Mouse (Mus musculus) B cell, adult 67 days (primary cell): ENCODE results near the gene Tomm40. TPM values are rescaled to one million over a fixed set of nuclear protein-coding genes. Genes with fewer than 3 reads are reported as not detected.

ENCODE experiments used
- total RNA-seq, 2 experiments: library from RNA; stranded (reverse); gene quantifications; 4 replicates each; pipeline ENCODE4 v1.2.4; 2023

The Tomm40 gene
- total RNA-seq = 10 to 100 TPM; 55.4 to 63.8 TPM

GRCm38 (mm10) chr7:19715239-19716054 is at the start of gene Tomm40:
Gene Tomm40 (minus strand): TSS chr7:19715438.

GRCm38 (mm10) chr7:19750217-19751069 is 35.2 kb upstream of the Tomm40 start, which contains the start of gene Nectin2:
Gene Nectin2 (minus strand): TSS chr7:19750483.

GRCm38 (mm10) chr7:19698907-19699826 is 16.1 kb downstream of the Tomm40 start, which contains the start of gene Apoe:
Gene Apoe (minus strand): TSS chr7:19699188.

GRCm38 (mm10) chr7:19691873-19692865 is 23.1 kb downstream of the Tomm40 start, which contains the start of gene Apoc1:
Gene Apoc1 (minus strand): TSS chr7:19692660.

GRCm38 (mm10) chr7:19681202-19681694 is 34.0 kb downstream of the Tomm40 start, which contains the start of the genes Gm44805 and Apoc4:
Gene Gm44805 (minus strand): TSS chr7:19681423.
Gene Apoc4 (minus strand): TSS chr7:19681479.

GRCm38 (mm10) chr7:19677872-19678271 is 37.4 kb downstream of the Tomm40 start, which contains the start of gene Apoc2:
Gene Apoc2 (minus strand): TSS chr7:19677941.

GRCm38 (mm10) chr7:19664955-19665841 is 50.0 kb downstream of the Tomm40 start, which contains the start of gene Clptm1:
Gene Clptm1 (minus strand): TSS chr7:19665033.

Other genes with a start within 250 kb of the Tomm40 start
- 1 to 10 TPM; 5.8 to 6.5 TPM for gene Bloc1s3, start 207.1 kb downstream of the Tomm40 start, total RNA-seq
- gene Trappc6a, start 207.0 kb downstream of the Tomm40 start, total RNA-seq = 10 to 100 TPM; 30.2 to 34.6 TPM
- under 1 TPM; 0.55 to 0.62 TPM for gene Nkpd1, start 197.6 kb downstream of the Tomm40 start, total RNA-seq
- 10 to 100 TPM; 58.2 to 64.2 TPM for gene Ppp1r37, start 152.4 kb downstream of the Tomm40 start, total RNA-seq
- gene Zfp296, start 138.2 kb downstream of the Tomm40 start, total RNA-seq = 10 to 100 TPM; 14.4 to 17.4 TPM
- gene Gemin7, start 137.8 kb downstream of the Tomm40 start, total RNA-seq = 10 to 100 TPM; 88.5 to 93.3 TPM
- 100 to 1,000 TPM; 111 to 118 TPM for gene Clasrp, start 111.0 kb downstream of the Tomm40 start, total RNA-seq
- 100 to 1,000 TPM in 1 of 2 experiments, 10 to 100 TPM in 1; 94.7 to 102 TPM for gene Relb, start 86.0 kb downstream of the Tomm40 start, total RNA-seq
- gene Clptm1, start 50.4 kb downstream of the Tomm40 start, total RNA-seq = 10 to 100 TPM; 80.3 to 90.7 TPM
- not detected for gene Apoc2, start 37.5 kb downstream of the Tomm40 start, total RNA-seq
- gene Gm44805, start 34.0 kb downstream of the Tomm40 start, total RNA-seq = not detected
- gene Apoc4, start 34.0 kb downstream of the Tomm40 start, total RNA-seq = not detected
- gene Apoc1, start 22.8 kb downstream of the Tomm40 start, total RNA-seq = not detected
- 10 to 100 TPM; 81.0 to 81.5 TPM for gene Apoe, start 16.2 kb downstream of the Tomm40 start, total RNA-seq
- not detected for gene Nectin2, start 35.0 kb upstream of the Tomm40 start, total RNA-seq
- not detected for gene Bcam, start 55.6 kb upstream of the Tomm40 start, total RNA-seq
- 1 to 10 TPM in 1 of 2 experiments, not detected in 1; 1.8 TPM for gene Cblc, start 81.4 kb upstream of the Tomm40 start, total RNA-seq
- 10 to 100 TPM; 64.0 to 80.4 TPM for gene Bcl3, start 107.3 kb upstream of the Tomm40 start, total RNA-seq
- gene Gm19345, start 136.6 kb upstream of the Tomm40 start, total RNA-seq = not detected
- gene Ceacam16, start 145.9 kb upstream of the Tomm40 start, total RNA-seq = 10 to 100 TPM; 14.4 to 16.7 TPM
- not detected for gene Ceacam19, start 172.5 kb upstream of the Tomm40 start, total RNA-seq
- gene Pvr, start 205.7 kb upstream of the Tomm40 start, total RNA-seq = 10 to 100 TPM; 20.9 to 22.8 TPM
- not detected for gene Igsf23, start 235.3 kb upstream of the Tomm40 start, total RNA-seq
- gene Ceacam20, start 250.0 kb upstream of the Tomm40 start, total RNA-seq = not detected